ENCODE assay signal across 22 mouse cellular contexts in genomic region chr4:43248909-43249308, GRCm38 (mm10). TPM values are rescaled to one million over a fixed set of nuclear protein-coding genes. Genes with fewer than 3 reads are reported as not detected.
DNase-seq lines count a peak whose midpoint lies in the region; ATAC-seq lines count a peak whose summit lies in the region.
"Had no signal": no experiment of that assay in that cellular context is flagged by ENCODE, and none has a peak within 500 bp of the region (broad histone marks: within the 10 kb centered on the region; RNA-seq: fewer than 3 reads in every experiment).

No protein-coding gene starts in this region.

- H3K4me3 ChIP-seq in forebrain, embryonic 10.5 days: no peak overlapping the region
- H3K4me3 ChIP-seq in forebrain, embryonic 13.5 days: no peak overlapping the region
- H3K4me3 ChIP-seq: gastrocnemius, adult 2 months; heart, embryonic 12.5 days; lung, embryonic 15.5 days; myocyte had no signal

- 48% methylated on average over 2 of the region's 2 CpGs for WGBS in forebrain, embryonic 10.5 days
- WGBS in forebrain, embryonic 13.5 days: 71% methylated on average over 2 of the region's 2 CpGs

- DNase-seq in forebrain, embryonic 10.5 days (ENCODE audit: extremely low spot score, low spot score): no peak
- DNase-seq in left cerebral cortex, adult 11 months (ENCODE audit: low spot score): peak; percentile 41
- no peak for DNase-seq in left cerebral cortex, postnatal 4 days
- peak; percentile 70 for DNase-seq in right cerebral cortex, adult 18-20 months
- no peak for DNase-seq in right cerebral cortex, postnatal 14 days
- DNase-seq in left cerebral cortex, postnatal 36 days (ENCODE audit: low spot score in 2 of 2): peak; percentile 33 to 37
- no peak for DNase-seq in cerebellum, adult 9-11 months
- DNase-seq: adrenal gland, postnatal 25 days; cerebellum, adult 11-12 months; cerebellum, postnatal 25 days; embryo, embryonic 11 days; gastrocnemius, adult 2 months; lung, postnatal 4 days; spleen, adult 18-20 months had no signal

- no peak for ATAC-seq in forebrain, embryonic 13.5 days
- ATAC-seq: hindbrain, postnatal 0 days; intestine, postnatal 0 days had no signal

- H3K9me3 ChIP-seq in forebrain, embryonic 10.5 days: no peaks in the 10 kb centered on the region
- no peaks in the 10 kb centered on the region for H3K9me3 ChIP-seq in forebrain, embryonic 13.5 days (replicated peaks)
- H3K9me3 ChIP-seq: G1E; heart, embryonic 12.5 days; lung, embryonic 15.5 days had no signal

- no peak overlapping the region for H3K4me2 ChIP-seq in forebrain, embryonic 13.5 days
- H3K4me2 ChIP-seq: heart, embryonic 12.5 days; lung, embryonic 15.5 days had no signal

- no peaks in the 10 kb centered on the region for H3K27me3 ChIP-seq in forebrain, embryonic 10.5 days (ENCODE audit: poor library complexity, severe bottlenecking)
- no peaks in the 10 kb centered on the region for H3K27me3 ChIP-seq in forebrain, embryonic 13.5 days
- H3K27me3 ChIP-seq: heart, embryonic 12.5 days; lung, embryonic 15.5 days had no signal

- peak overlapping the region; percentile 74 for H3K27ac ChIP-seq in forebrain, embryonic 10.5 days
- H3K27ac ChIP-seq in forebrain, embryonic 13.5 days: no peak overlapping the region
- H3K27ac ChIP-seq: gastrocnemius, adult 2 months; hindbrain, postnatal 0 days; liver, embryonic 14.5 days; lung, embryonic 15.5 days had no signal

- H3K9ac ChIP-seq in forebrain, embryonic 13.5 days: no peak overlapping the region
- H3K9ac ChIP-seq: heart, embryonic 12.5 days; liver, embryonic 14.5 days; lung, embryonic 15.5 days had no signal

- intact Hi-C loops in left cerebral cortex, postnatal 4 days (cut with DNase I): no loop called here
- intact Hi-C loops in left cerebral cortex, postnatal 36 days (cut with DNase I): loop anchor here (5.0 to 10.0 kb wide), 2 partner anchors 164 to 192 kb away; partner anchors contain the start of gene Unc13b

- peaks cover 28% of the 10 kb centered on the region for H3K4me1 ChIP-seq in forebrain, embryonic 10.5 days
- H3K4me1 ChIP-seq in forebrain, embryonic 13.5 days: peaks cover 6% of the 10 kb centered on the region; the same call in 1 of the 2 replicates
- H3K4me1 ChIP-seq: lung, embryonic 15.5 days had no signal

- H3K36me3 ChIP-seq in forebrain, embryonic 10.5 days (replicated peaks): peaks cover 40% of the 10 kb centered on the region
- H3K36me3 ChIP-seq in forebrain, embryonic 13.5 days (ENCODE audit: poor library complexity, severe bottlenecking): peaks cover 53% of the 10 kb centered on the region
- H3K36me3 ChIP-seq: G1E; lung, embryonic 15.5 days had no signal

RNA-seq across cellular contexts. Expression of gene Atp8b5, which starts 18.1 kb away (rescaled TPM):
- 0.32 and 0.53 TPM in 2 replicates for polyA plus RNA-seq in forebrain, embryonic 10.5 days (2016; fragmentation: Nextera tagmentation; extraction: Ambion mirVana)
- 0.79 and 0.83 TPM in 2 replicates for polyA plus RNA-seq in forebrain, embryonic 13.5 days (2015; fragmentation: Nextera tagmentation; extraction: Ambion mirVana)
- total RNA-seq in left cerebral cortex, postnatal 4 days (2021): under 1 TPM; 0.26 to 0.34 TPM
- under 1 TPM in 1 of 2 experiments, not detected in 1; 0.20 TPM for total RNA-seq in left cerebral cortex, postnatal 36 days (2021)
- polyA plus RNA-seq: heart, embryonic 12.5 days; myocyte had no signal

Comparison
In these comparisons a context has a peak if more than half of its experiments do, and no peak if none do; other contexts are left out.
1. DNase-seq: peak in left cerebral cortex, adult 11 months (single experiment), right cerebral cortex, adult 18-20 months (single experiment) and left cerebral cortex, postnatal 36 days (2 of 2); none in forebrain, embryonic 10.5 days (single experiment), left cerebral cortex, postnatal 4 days (single experiment), right cerebral cortex, postnatal 14 days (single experiment) and cerebellum, adult 9-11 months (single experiment).